Mouse (Mus musculus) naive thymus-derived CD4-positive, alpha-beta T cell, adult 2 months (primary cell): ENCODE data around the gene Atad1.
A peak's percentile ranks its signal among the peaks of the same experiment; 100 is the strongest.
"Not testable (repeated sequence)": the region's sequence is repeated elsewhere in the genome, so short reads cannot be mapped to it uniquely, and the experiment has no call there.

Experiments used
- DNase-seq: peaks from one replicate; pipeline ENCODE4 v3.0.0-alpha.2; 2011; ENCODE audit warnings: low read depth

Gene Atad1

GRCm38 (mm10) chr19:32739686-32740085, at the start of gene Atad1:
Atad1 (minus strand) TSS chr19:32739786.
- DNase-seq: no peak

GRCm38 (mm10) chr19:32788016-32788415, 48.4 kb upstream of the Atad1 start:
- DNase-seq: not testable (repeated sequence)

GRCm38 (mm10) chr19:32787388-32787787, 47.8 kb upstream of the Atad1 start:
- DNase-seq: not testable (repeated sequence)

- no peak for DNase-seq
These were observed 41.9 kb upstream of the Atad1 start for GRCm38 (mm10) chr19:32781305-32782071.

- DNase-seq: no peak
These were observed 39.5 kb upstream of the Atad1 start for GRCm38 (mm10) chr19:32779131-32779530.

- no peak for DNase-seq
These were observed 38.8 kb upstream of the Atad1 start for GRCm38 (mm10) chr19:32778411-32778810.

GRCm38 (mm10) chr19:32762493-32762892, 22.9 kb upstream of the Atad1 start:
- DNase-seq: no peak

- DNase-seq: no peak
These were observed 21.6 kb upstream of the Atad1 start for GRCm38 (mm10) chr19:32761162-32761561.

GRCm38 (mm10) chr19:32760499-32760898, 20.9 kb upstream of the Atad1 start:
- DNase-seq: peak; percentile 32

GRCm38 (mm10) chr19:32759357-32760024, 19.9 kb upstream of the Atad1 start:
- DNase-seq: peak; percentile 33

- peak; percentile 45 for DNase-seq
These were observed 19.2 kb upstream of the Atad1 start for GRCm38 (mm10) chr19:32758793-32759161.

- DNase-seq: peak; percentile 60
These were observed 18.5 kb upstream of the Atad1 start for GRCm38 (mm10) chr19:32757831-32758792.

- DNase-seq: peak; percentile 96
These were observed 17.5 kb upstream of the Atad1 start, which contains the start of gene Pten for GRCm38 (mm10) chr19:32756900-32757725. Pten (plus strand) TSS chr19:32757497.

- no peak for DNase-seq
These were observed 17.0 kb upstream of the Atad1 start for GRCm38 (mm10) chr19:32756636-32756899.

- DNase-seq: peak; percentile 96
These were observed 16.4 kb upstream of the Atad1 start for GRCm38 (mm10) chr19:32755792-32756635.

GRCm38 (mm10) chr19:32755104-32755791, 15.7 kb upstream of the Atad1 start:
- no peak for DNase-seq

GRCm38 (mm10) chr19:32754188-32755000, 14.8 kb upstream of the Atad1 start:
- DNase-seq: no peak

GRCm38 (mm10) chr19:32753386-32753785, 13.8 kb upstream of the Atad1 start:
- no peak for DNase-seq

GRCm38 (mm10) chr19:32752357-32752756, 12.8 kb upstream of the Atad1 start:
- no peak for DNase-seq
